ENCODE assay signal across 8 mouse cellular contexts in genomic region chr4:34882818-34883217, GRCm38 (mm10). TPM values are rescaled to one million over a fixed set of nuclear protein-coding genes. Genes with fewer than 3 reads are reported as not detected.
DNase-seq lines count a peak whose midpoint lies in the region; ATAC-seq lines count a peak whose summit lies in the region.

Gene Zfp292, minus strand, starts transcription at chr4:34882960.

- no peaks in the 10 kb centered on the region for H3K27me3 ChIP-seq in intestine, embryonic 15.5 days (replicated peaks)

- peak within 1 kb of the TSS; percentile 82 for H3K4me2 ChIP-seq in intestine, embryonic 15.5 days (replicated peaks)

- peak; percentile 93 for DNase-seq in adrenal gland, adult 8-10 months
- DNase-seq in embryo, embryonic 11.5 days (ENCODE audit: low read depth, low spot score) = peak; percentile 89
- DNase-seq in gastrocnemius, postnatal 25 days = peak; percentile 89
- DNase-seq in left cerebral cortex, postnatal 25 days (ENCODE audit: low spot score in 2 of 2) = peak; percentile 96 to 98
- DNase-seq in mesoderm, embryonic 11.5 days (ENCODE audit: low read depth, low spot score) = peak; percentile 95
- DNase-seq in right cerebral cortex, postnatal 25 days = peak; percentile 96
- peak; percentile 89 to 92 for DNase-seq in urinary bladder, postnatal 36 days (ENCODE audit: low spot score in 2 of 2)

- peak; percentile 90 for ATAC-seq in intestine, embryonic 15.5 days

- intact Hi-C loops in left cerebral cortex, postnatal 25 days (cut with DNase I) = loop anchor here (10.0 kb wide), 1 partner anchor 198 kb away; the partner anchor contains the start of gene Slc35a1

- peaks cover 5% of the 10 kb centered on the region for H3K4me1 ChIP-seq in intestine, embryonic 15.5 days (replicated peaks)

- H3K4me3 ChIP-seq in intestine, embryonic 15.5 days (replicated peaks) = peak within 1 kb of the TSS; percentile 92

- H3K36me3 ChIP-seq in intestine, embryonic 15.5 days = no peaks in the 10 kb centered on the region

- under 1% methylated on average over 44 of the region's 44 CpGs for WGBS in intestine, embryonic 15.5 days

- H3K27ac ChIP-seq in intestine, embryonic 15.5 days = peak within 1 kb of the TSS; percentile 99

- H3K9ac ChIP-seq in intestine, embryonic 15.5 days = peak within 1 kb of the TSS; percentile 98

- H3K9me3 ChIP-seq in intestine, embryonic 15.5 days = no peaks in the 10 kb centered on the region

RNA-seq across cellular contexts. Expression of gene Zfp292, which starts in this region (rescaled TPM):
- 10 to 100 TPM; 18.6 to 25.2 (median 22.2) TPM for total RNA-seq in adrenal gland, adult 8-10 months (2022)
- total RNA-seq in gastrocnemius, postnatal 25 days (2021) = 1 to 10 TPM; 6.2 to 7.4 TPM
- 14.9 and 16.8 TPM in 2 replicates for polyA plus RNA-seq in intestine, embryonic 15.5 days (2015; fragmentation: Nextera tagmentation; extraction: Ambion mirVana)
- 10 to 100 TPM; 26.5 to 26.7 TPM for total RNA-seq in left cerebral cortex, postnatal 25 days (2021)

Comparison
In these comparisons a context has a peak if more than half of its experiments do, and no peak if none do; other contexts are left out.
1. Peak in every context shown above with its lines: DNase-seq, ATAC-seq, H3K4me3 ChIP-seq and H3K27ac ChIP-seq.